Mouse (Mus musculus) embryo, embryonic 11 days (tissue): Measurements from ENCODE around the gene Bpifb9a.
"Not testable (repeated sequence)": the region's sequence is repeated elsewhere in the genome, so short reads cannot be mapped to it uniquely, and the experiment has no call there.

Experiments
- DNase-seq: peaks from one replicate; pipeline ENCODE4 v3.0.0-alpha.2; 2015

Gene Bpifb9a

GRCm38 (mm10) chr2:154257554-154257953, at the start of gene Bpifb9a:
TSS of gene Bpifb9a (plus strand) at chr2:154257854.
- DNase-seq, result not testable (repeated sequence)

GRCm38 (mm10) chr2:154209112-154209511, 48.5 kb upstream of the Bpifb9a start:
- peak; percentile 52 for DNase-seq

DNA sequence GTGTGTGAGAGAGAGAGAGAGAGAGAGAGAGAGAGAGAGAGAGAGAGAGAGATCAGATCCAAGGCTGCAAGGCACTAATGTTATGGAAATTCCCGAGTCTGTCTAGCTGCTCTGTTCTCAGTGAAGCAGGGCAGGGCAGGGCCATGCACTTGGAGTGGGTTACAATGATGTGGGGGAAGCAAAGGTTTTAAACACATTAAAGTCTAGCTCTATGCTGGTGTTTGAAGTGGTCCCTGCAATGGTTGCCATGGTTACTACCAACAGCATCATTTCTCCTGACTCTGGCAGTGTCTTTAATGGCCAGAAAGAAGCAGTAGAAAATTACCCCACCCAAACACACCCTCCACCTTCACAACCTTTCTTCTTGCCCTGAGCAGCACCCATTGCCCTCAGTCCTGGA, 46.5 kb upstream of the Bpifb9a start:
- no peak for DNase-seq

GRCm38 (mm10) chr2:154211881-154212280, 45.8 kb upstream of the Bpifb9a start:
- DNase-seq, result no peak

DNA sequence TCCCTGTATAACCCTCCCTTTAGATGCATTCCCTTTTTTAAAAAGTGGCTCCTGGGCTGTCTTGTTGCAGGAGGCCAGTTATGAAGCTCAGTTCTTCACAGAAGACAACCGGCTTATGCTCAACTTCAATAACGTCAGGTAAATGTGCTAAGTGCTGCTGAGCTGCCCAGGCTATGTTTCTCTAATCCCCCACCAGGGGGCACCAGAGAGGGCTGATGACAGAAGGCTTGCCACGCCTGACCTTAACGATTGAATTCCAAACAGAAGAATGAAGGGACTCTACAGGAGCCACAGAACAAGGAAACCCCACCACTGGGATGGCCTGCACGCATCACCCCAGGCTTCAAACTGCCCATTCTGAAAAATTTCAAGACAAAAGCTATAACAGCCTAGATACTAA, 42.5 kb upstream of the Bpifb9a start:
- DNase-seq, result peak; percentile 83

DNA sequence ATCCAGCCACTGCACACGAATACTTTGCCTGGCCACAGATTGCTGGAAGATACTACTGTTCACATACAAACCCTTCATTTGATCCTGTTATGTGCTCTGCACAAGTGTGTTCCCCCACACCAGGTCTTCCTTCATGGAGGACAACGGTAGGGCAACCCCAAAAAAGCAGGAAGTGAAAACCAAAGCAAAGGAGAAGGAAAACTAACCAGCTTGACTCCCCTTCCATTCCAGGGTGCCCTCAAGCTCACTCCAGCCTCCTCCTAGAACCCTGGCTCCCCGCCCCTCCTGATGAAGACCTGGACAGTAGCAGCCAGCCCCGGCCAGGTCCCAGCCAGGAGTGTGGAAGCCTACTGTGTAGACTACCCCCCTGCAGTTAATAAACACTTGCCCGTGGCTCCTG, 37.7 kb upstream of the Bpifb9a start:
- DNase-seq, result no peak

DNA sequence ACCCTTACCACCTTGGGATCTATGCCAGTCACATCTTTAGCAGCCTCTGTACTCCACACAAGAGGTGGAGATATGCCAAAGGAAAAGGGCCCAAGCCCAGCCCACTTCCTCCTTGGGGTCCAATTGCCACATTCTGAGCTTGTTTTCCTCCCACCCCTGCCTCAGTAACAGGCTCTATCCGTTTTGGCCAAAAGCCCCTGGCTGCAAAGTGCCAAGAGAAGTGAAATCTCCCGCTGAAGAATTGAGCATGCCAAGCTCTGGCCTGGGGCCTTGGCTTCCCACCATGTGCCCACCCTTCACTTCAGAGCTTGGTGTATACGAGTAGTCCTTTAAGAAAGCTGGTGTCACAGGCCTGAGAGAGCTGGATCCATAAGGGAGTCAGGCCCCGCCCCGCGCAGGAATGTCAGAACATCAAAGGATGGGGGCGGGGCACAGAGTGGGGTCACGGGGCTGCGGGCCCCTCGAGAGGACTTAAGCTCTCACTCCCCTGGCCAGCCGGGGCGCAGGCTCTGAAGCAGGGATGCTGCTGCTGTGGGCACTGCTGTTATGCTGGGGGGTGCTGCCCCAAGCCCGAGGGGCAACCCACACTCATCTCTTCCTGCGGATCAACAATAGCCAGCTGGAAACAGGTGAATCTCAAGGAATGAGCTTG, 34.3 kb upstream of the Bpifb9a start, which contains the start of gene Bpifb5:
Bpifb5 (plus strand) TSS at position 478 of the 652 bp plus-strand sequence.
- DNase-seq, result peak; percentile 82

DNA sequence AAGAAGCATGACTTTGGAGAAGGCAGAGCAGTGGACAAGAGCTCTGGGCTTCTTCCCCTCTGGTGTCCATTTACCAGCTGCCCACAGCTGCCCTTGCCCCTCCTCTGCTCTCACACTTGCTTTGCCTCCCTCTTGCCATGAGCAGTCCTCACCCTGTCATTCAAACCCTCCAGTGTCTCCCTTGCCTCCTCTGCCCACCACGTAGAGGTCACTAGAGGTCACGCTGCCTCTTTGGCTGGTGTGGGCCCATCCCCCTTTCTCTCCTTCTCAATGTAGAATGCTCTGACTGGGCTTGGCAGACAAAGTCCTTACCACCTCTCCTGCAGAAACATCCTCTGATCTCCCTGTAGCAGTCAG, 33.8 kb upstream of the Bpifb9a start:
- peak; percentile 41 for DNase-seq

DNA sequence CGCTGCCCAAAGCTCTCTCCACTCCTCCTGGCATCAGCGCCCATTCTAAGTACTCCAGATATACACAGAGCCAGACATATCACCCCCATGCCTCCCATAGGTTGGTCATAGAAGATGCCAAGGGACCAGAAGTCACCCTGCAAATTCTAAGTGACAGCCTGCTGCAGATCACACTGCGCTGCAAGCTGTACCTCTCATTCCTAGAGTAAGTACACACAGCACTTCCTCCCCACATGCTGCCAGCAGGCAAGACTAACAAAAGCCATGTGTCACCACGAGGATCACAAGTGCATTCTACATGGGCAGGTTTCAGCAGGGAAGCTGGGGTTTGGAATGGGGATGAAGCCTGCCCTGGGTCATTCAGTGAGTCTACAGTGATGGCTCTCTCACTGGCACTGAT, 30.7 kb upstream of the Bpifb9a start:
- DNase-seq, result no peak

- DNase-seq, result no peak
Observed at GRCm38 (mm10) chr2:154227830-154228229, 29.8 kb upstream of the Bpifb9a start.

DNA sequence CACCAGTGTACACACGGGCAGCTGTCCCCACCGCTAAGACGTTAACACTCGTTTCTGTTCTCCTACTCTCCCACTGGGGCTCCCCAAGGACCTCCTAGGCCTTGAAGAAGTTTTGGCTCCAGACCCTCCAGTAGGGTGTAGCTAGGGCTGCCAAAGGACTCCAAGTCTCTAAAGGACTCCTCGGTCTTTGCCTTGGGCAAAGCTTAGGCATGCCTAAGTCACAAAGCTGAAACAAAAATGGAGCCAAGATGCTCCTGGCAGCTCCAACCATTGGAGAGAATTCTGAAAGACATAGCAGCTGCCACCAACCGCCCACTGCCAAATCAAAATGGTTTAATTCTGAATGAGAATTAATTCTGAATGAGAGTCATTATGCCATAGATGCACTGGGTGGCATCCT, 24.2 kb upstream of the Bpifb9a start:
- DNase-seq, result no peak

DNA sequence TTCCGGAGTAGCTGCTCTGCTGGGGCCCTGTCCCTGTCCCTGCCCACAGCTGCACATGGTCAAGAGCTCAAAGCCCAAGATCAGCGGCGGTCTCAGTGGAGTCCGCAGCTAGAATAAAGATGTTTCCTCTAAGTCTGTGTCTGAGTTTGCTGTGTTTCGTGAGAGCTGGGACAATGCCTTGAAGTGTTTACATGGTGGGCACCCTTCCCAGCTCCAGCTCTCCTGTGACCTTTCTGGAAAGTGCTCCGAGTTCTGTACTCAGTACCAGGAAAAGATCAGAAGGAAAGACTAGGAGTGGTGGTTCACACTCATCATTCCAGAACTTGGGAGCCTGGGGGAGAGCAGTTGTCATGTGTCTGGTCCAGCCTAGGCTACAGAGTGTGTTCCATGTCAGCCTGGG, 16.9 kb upstream of the Bpifb9a start:
- DNase-seq, result no peak

- not testable (repeated sequence) for DNase-seq
Observed at GRCm38 (mm10) chr2:154242726-154243125, 14.9 kb upstream of the Bpifb9a start.

- DNase-seq, result no peak
Observed at GRCm38 (mm10) chr2:154243356-154244036, 14.2 kb upstream of the Bpifb9a start.

GRCm38 (mm10) chr2:154245322-154245721, 12.3 kb upstream of the Bpifb9a start:
- DNase-seq, result no peak

DNA sequence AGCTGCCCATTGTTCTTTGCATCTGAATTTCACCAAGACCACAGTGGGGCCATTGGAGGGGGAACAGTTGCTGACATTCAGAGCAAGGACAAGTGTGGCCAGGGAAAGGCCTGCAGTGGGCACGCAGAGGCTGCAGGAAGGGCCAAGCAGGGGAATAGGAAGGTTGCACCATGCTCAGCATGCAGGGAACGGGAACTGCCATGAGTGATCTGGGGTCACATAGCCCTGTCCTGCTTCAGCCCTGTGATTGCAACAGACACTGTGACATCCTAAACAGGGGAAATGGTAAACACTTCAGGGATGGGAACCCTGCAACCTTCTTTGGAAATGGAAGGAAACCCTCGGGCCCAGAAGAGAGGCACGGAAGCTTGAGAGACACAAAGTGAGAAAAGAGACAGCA, 2.4 kb upstream of the Bpifb9a start:
- DNase-seq, result not testable (repeated sequence)

DNA sequence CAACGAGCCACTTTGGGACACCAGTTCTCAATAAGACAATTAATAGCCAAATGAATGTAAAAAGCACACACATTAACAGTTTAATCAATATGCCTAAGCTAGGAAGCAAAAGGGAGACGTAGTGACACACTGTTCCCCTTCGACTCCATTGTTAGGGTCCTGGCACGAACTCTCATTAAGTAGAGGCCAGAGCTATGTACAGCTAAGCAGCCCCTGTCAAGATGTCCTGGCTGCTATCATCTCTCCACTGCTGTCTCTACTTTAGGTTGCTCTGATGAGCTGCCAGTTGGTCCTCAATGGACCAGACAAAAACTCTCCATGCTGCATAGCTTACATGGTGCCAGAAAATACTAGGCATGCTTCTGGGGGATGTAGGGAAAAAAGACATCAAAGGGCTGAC, 1.9 kb upstream of the Bpifb9a start:
- no peak for DNase-seq

- DNase-seq, result not testable (repeated sequence)
Observed at GRCm38 (mm10) chr2:154264397-154264796, 6.7 kb downstream of the Bpifb9a start.

GRCm38 (mm10) chr2:154291866-154292265, 34.2 kb downstream of the Bpifb9a start:
- DNase-seq, result not testable (repeated sequence)

GRCm38 (mm10) chr2:154292833-154293232, 35.2 kb downstream of the Bpifb9a start:
- DNase-seq, result no peak

DNA sequence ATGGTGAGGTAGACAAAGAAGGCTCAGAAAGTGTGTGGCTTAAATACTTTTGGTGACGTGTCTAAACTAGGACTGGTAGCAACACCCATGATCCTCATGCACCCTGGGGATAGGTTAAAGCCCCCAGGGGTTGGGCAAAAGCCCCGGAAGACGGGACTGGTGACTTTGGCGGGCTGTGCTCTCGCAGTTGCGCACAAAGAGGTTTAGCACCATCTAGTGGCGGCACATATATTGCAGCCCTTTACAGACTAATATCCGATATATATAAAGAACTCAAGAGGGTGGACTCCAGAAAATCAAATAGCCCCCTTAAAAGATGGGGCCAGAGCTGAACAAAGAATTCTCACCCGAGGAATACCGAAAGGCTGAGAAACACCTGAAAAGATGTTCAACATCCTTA, 37.1 kb downstream of the Bpifb9a start:
- DNase-seq, result peak; percentile 74

DNA sequence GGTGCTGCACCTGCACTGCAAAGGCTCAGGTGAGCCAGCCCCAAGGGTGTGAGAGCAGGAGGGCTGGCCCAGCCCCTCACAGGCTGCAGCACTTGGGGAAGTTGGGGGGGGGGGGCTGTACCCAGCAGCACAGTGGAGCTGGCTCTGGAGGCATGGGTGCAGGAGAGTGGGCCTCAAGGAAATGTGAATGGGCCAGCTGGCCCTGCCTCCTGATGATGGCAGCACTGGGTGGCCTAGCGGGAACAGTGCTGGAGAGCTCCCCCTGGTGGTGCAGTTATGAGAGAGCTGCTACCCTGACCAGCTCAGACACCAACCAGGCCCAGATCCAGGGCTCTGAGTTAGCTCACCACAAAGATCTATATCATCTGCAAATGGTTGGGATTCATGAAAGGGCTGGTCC, 42.8 kb downstream of the Bpifb9a start:
- peak; percentile 86 for DNase-seq

- no peak for DNase-seq
Observed at GRCm38 (mm10) chr2:154301763-154302162, 44.1 kb downstream of the Bpifb9a start.

- not testable (repeated sequence) for DNase-seq
Observed at GRCm38 (mm10) chr2:154304604-154305003, 47.0 kb downstream of the Bpifb9a start.

GRCm38 (mm10) chr2:154306927-154307326, 49.3 kb downstream of the Bpifb9a start, which contains the start of gene Bpifb9b:
TSS of gene Bpifb9b (plus strand) at chr2:154307227.
- DNase-seq, result not testable (repeated sequence)
